Mouse (Mus musculus) G1E (cell line): ENCODE data around the gene Tldc2.

Experiments
- CTCF ChIP-seq: IDR thresholded peaks from 2 replicates; pipeline ENCODE4 v1.5.1; 2012; ENCODE audit warnings: low read depth, low read length, inconsistent platforms, mixed read lengths
- GATA1 ChIP-seq: IDR thresholded peaks from 2 replicates; pipeline ENCODE4 v1.6.1; 2012; ENCODE audit warnings: borderline replicate concordance, low read length, inconsistent platforms, mixed read lengths
- GATA2 ChIP-seq: IDR thresholded peaks from 2 replicates; pipeline ENCODE4 v1.6.1; 2012; ENCODE audit warnings: low read depth, low read length, inconsistent platforms, borderline replicate concordance
- TAL1 ChIP-seq: conservative IDR thresholded peaks from 2 replicates; pipeline ENCODE4 v1.6.1; 2012; ENCODE audit warnings: low read depth, low read length, inconsistent platforms, mixed read lengths

DNA sequence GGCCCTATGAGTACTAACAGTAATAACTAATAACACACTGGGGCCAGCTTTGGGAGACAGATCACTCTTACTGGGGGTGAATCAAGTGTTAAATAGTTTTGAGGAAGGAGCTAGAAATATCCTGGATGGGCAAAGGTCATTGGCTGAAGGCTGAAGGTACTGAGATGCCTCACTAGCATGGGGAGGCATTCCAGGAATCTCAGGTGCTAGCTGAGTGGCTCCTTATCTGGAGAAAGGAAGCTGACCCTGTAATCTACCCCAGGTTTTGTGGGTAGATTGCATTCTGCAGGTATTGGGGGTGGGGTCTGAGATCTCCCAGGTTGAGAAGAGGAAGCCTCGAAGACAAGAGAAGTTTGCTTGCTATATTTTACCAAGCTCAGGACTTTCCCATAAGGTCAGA, 58.3 kb downstream of the Tldc2 start:
- TF ChIP-seq CTCF (no peak), GATA1 (no peak), TAL1 (no peak), GATA2 (no peak)
